Mouse (Mus musculus) liver, embryonic 14.5 days (tissue): ENCODE measurements around the gene Scap.

Experiments
- CTCF ChIP-seq: IDR thresholded peaks from 2 replicates; pipeline ENCODE4 v1.5.1; 2016; ENCODE audit warnings: antibody characterized with exemption, low read depth, control low read depth
- EP300 ChIP-seq: IDR thresholded peaks from 2 replicates; pipeline ENCODE4 v1.6.1; 2016; ENCODE audit warnings: antibody characterized with exemption, low read depth

DNA sequence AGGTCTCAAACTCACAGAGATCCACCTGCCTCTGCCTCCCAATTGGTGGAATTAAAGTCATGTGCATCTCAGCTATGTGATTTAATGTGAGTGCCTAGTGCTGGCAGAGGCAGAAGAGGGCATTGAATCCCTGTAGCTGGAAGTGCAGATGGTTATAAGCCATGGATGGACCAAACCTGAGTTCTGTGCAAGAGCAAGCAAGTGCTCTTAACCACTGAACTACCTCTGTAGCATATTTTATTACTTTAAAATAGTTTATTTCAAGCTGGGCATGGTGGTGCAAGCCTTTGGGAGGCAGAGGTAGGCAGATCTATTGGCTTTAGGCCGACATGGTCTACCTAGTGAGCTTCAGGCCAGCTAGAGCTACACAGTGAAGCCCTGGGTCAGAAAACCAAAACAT is 8.9 kb upstream of the Scap start:
- TF ChIP-seq CTCF (no peak), EP300 (no peak)
